Mouse (Mus musculus): Measurements from ENCODE around the gene Upk3bl. TPM values are rescaled to one million over a fixed set of nuclear protein-coding genes. Genes with fewer than 3 reads are reported as not detected.

Gene Upk3bl
- total RNA-seq (2014; fragmentation: Nextera tagmentation): 5.6 TPM in 1 of 2 replicates, not detected in the other
- total RNA-seq (2017): 1.7 TPM in 1 of 2 replicates, not detected in the other

DNA sequence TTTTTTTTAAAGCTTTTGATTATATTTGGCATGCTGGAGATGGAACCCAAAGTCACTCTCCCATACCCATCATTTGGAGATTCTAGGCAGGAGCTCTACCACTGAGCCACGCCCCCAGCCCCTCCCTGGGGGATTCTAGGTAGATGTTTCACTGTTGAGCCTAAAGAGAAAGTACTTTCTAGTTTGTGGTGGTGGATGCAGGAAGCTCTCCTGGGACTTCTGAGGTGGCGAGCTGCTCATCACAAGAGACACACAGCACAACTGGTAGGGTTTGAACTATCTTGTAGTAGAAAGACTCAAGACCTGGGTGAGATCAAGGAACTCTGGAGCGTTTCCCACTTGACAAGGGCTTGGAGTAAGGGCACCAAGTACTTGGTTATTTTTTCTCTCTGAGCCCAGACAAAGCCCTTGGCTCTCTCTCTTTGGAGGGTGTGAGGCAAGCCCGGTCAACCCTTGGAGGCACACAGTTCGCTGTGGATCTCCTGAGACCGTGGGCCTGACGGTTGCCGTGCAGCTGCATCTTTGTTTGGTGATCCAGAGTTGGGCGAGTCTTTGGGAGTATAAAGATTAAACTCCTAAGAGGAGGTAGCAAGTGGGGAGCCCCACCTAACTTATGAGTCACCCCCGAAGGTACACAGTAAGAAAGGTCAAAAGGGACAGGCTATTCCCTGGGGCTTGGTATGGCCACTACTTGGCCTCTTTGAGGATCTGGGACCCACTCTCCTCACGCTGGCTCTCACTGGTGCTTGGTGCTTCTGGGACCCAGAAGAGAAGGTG, at the start of gene Upk3bl:
Gene Upk3bl, plus strand, starts transcription at position 192 of the 777 bp plus-strand sequence.
- no peak for ATAC-seq (replicated peaks; ENCODE audit: poor library complexity, severe bottlenecking)

DNA sequence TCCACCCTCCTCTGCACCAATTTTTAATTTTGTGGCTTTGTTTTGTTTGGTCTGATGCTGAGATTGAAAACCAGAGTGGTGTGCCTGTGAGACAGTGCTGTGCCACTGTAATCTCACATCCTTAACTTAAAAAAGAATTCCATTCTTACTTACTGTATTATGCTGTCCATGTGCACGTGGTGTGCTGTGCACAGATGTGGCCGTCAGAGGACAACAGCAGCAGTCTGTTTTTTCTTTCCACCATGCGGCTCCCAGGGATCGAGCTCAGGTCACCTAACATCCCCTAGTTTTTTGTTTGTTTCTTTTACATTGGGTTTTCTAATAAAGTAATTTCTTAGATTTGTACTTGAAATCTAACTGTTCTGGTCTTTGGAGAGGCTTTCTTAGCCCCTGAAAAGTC, 49.8 kb upstream of the Upk3bl start:
- ATAC-seq (replicated peaks; ENCODE audit: poor library complexity, severe bottlenecking): no peak

DNA sequence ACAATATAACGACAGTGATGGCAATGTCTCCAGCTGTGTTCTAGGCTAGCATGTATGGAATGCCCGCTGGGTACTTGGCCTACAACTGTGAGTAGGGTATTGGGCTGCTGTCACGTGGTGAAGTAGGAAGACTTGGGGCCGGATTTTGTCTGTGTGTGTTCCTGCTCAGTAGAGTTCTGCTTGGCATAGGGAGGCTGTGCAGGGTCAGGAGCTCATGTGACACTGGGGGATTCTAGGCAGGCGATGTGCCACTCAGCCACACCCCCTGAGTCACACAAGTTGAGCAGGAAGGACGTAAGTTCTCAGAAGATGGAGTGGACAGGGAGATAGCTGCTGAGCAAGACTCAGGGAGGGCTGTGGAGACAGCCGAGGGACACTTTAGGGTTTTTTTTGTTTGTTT, 46.5 kb upstream of the Upk3bl start:
- no peak for ATAC-seq (replicated peaks; ENCODE audit: poor library complexity, severe bottlenecking)

DNA sequence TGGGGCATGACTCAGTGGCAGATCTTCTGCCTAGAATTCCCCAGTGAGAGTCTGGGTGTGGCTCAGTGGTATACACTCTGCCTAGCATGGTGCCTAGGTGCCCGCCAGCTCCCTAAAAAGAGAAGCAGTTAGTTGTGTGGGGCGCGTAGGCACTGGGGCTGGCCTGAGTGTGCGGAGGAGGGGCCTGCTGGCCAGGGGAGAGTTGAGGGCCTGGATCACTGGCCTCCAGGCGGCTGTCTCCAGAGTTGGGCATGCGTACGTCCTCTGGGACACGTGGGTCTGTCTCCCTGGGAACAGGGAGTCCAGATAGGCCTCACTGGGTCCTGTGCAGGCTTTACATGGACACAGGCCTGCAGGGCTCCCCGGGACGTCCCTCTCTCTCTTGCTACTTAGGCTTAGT, 39.4 kb upstream of the Upk3bl start:
- no peak for ATAC-seq (replicated peaks; ENCODE audit: poor library complexity, severe bottlenecking)

DNA sequence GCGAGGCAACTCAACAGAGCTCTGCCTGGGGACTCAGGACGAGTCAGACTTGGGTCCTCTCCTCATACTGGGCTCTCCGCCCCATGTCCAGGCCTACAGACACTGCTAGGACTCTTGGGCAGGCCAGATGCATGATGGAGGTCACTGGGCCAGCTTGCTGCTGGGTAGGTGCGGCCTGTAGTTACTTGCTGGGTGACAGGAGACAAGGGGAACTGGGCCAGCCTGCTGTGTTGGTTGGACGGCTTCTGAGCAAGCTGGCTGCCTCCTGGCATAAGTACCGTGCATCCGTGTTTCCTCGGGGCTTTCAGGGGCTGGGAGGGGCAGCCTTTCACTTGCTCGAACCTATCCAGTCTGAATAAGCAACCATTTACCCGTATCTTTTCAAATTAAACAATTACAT, 38.7 kb upstream of the Upk3bl start:
- ATAC-seq (replicated peaks; ENCODE audit: poor library complexity, severe bottlenecking): no peak

DNA sequence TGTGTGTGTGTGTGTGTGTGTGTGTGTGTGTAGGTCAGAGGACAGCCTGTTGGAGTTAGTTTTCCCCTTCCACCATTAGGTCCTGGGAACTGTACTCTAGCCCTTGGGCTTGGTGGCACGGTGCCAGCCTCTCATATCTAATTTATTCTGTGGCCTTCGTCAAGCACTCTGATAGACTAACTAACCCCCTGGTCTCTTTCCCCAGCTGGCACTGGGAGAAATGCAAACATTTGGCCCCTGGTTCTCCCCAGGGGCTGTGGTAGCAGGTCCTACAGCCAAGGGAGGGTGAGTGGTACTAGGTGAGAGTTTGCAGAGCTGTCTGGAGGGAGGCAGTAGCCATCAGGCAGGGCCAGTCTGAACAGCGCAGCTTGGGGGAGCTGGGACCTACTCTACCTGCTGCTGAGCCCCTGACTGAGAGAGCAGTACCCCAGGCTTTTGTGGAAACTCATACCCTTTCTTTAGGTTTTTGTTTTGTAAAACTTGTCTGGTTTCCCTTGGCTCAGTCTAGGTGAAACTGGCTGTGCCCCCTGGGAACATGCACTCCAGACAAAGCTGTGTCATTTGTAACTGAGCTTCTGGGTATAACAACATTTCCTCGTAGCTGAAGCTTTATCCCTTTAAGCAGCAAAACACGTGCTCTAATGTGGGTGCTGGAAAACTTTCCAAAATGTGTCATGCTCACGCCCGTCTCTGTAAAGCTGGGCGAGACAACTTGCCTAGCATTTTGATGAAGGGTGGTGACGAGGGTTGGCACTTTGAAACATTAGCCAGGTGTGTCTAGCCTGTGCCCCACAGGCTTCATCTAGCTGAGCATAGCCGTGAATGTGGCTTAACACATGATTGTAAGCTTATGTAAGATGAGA, 38.0 kb upstream of the Upk3bl start:
- ATAC-seq (replicated peaks; ENCODE audit: poor library complexity, severe bottlenecking): no peak

DNA sequence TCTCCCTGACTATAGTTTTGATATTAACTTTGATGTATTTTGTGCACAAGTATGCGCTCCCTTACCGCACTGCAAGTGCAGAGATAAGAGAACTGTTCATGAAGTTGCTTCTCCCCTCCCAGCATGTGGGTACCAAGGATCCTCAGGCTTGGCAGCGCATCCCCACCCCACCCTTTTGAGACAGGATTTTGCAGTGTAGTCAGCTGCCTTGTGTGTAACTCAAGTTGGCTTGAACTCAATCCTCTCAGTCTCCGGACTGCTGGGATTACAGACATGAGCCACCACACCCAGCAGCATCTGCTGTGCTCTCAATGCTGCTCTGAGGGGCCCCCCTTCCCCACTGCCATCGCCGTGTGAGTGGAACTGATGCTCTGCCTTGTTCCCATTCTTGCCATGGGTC, 37.0 kb upstream of the Upk3bl start:
- ATAC-seq (replicated peaks; ENCODE audit: poor library complexity, severe bottlenecking): no peak

DNA sequence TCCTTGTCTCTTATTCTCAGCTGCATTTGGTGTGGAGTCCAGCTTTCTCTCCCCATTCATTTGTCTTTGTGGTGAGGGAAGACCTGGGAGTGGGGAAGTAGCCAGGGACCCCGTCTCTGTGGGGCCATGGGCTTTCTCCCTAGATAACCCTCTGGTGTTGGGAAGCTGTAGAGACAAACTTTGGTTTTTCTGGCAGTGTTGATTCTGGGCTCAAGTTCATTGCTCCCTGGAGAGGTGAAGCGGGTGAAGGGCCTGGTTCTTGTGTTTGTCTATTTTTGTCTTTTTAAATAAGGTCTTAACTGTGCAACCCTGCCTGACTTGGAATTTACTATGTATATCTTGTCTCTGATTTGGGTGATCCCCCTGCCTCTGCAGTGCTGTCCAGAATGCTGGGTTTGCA, 35.6 kb upstream of the Upk3bl start:
- ATAC-seq (replicated peaks; ENCODE audit: poor library complexity, severe bottlenecking): no peak

DNA sequence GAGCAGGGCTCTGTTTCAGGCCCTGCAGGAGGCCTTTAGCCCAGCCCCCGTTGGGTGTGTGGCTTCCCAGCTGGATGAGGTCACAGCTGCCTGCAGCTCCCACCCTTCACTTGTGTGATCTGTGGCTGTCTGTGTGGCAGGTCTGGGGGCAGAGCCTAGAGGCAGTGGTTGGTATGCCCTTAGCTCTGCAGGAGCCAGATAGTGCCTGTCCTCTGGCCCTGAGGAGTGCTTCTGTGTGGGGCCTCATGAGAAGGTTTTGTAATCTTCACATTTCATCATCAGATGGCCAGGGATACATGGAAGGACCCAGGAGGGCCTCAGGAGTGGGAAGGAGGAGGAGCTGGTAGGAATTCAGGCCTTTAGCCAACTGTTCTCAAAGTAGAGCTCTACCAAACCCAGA, 34.4 kb upstream of the Upk3bl start:
- ATAC-seq (replicated peaks; ENCODE audit: poor library complexity, severe bottlenecking): no peak

DNA sequence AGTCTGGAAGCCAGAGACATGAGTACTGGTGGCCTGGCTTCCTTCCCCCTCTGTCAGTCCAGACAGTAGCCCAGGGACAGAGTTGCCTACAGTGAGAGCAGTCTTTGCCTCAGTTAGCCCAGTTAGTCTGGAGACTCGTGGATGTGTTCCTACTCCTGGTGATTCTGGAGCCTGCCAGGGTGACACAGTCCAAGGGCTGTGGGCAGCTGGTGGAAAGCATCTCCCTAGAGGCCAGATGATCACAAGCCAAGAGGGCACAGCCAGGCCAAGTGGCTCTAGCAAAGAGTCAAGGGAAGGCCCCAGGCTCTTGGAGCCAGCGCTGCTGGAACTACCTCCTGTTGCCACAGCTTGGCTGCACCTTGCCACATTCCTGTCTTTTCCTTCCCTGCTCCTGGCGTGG, 28.6 kb upstream of the Upk3bl start:
- ATAC-seq (replicated peaks; ENCODE audit: poor library complexity, severe bottlenecking): no peak

DNA sequence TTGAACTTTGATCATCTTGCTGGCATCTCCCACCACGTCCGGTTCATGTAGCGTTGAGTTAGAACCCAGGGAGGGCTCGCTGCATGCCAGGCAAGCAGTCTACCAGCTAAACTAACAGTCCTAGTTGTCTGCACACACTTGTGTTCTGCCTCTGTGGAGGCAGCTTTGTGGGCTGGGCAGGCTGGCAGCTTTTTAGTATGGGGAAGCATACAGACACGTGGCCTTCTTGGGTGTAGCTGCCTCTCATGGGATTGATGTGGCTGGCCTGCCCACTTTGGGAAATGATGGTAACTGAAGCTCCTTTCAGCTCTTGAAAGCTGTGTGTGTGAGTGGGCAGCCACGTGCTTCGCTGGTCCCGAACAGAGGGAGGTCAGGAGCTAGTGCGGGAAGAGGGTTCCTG, 27.4 kb upstream of the Upk3bl start:
- no peak for ATAC-seq (replicated peaks; ENCODE audit: poor library complexity, severe bottlenecking)

DNA sequence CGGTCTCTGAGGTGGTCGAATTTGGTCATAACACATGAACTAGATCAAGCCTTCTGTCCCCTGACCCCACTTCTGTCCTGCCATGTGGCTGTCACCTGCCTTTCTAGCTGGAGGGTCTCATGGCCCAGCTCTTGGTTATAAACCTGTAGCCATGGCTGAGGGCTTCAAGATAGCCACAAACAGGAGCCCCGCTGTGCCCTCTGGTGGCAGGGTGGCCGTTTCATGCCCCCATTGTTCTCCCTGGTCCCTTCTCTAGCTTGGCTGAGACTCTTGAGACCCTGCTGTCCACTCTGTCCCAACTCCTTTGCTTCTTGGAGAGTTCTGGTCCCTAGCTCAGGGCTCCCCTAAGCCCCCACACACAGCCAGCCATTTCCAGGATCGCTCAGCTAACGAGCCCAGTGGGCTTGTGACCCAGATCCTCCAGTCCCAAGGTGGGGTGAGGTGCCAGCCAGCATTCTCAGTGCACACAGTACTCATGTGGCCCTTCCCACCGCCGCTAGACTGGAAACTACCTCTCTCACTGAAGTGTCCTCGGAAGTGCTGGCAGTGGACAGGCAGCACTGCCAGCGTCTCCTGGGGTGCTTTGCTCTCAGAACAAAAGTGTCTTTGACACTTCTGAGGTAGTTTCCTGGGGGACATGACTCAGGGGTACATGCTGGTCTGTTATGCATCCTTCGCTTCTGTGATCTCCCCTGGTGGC, 26.5 kb upstream of the Upk3bl start:
- no peak for ATAC-seq (replicated peaks; ENCODE audit: poor library complexity, severe bottlenecking)

DNA sequence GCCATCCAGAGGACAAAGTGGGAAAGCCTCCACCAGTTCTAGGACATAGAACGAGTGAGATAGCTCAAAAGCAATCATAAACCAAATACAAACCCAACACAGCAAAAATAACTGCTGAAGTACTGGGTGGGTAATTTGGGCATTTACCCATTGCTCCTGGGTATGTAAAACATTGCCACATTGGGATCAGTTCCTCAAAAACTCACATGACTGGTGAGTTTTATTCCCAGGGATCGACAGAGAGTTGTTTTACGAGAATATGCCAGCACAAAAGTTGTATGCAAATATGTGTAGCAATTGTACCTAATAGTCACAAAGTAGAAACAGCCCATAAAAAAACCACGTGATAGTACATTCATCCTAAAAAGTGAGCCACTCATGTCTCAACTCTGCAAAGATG, 19.4 kb upstream of the Upk3bl start:
- peak; percentile 73 for ATAC-seq (replicated peaks; ENCODE audit: poor library complexity, severe bottlenecking)

DNA sequence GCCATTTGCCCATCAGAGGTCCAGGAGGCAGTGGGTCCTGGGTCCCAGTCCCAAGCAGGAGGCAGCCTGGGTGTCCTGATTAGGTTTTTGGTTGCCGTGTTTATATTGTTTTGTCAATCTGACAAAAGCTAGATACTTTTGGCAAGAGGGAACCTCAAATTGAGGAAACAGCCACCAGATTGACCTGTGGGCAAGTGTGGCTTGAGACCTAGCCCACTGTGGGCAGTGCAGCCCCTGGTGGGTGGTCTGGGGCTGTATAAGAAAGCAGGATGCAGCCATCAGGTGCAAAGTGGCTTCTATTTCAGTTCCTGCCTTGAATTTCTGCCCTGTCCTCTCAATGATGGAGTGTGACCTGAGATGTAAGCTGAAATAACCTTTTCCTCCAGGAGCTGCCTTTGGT, 19.0 kb upstream of the Upk3bl start:
- ATAC-seq (replicated peaks; ENCODE audit: poor library complexity, severe bottlenecking): peak; percentile 55

DNA sequence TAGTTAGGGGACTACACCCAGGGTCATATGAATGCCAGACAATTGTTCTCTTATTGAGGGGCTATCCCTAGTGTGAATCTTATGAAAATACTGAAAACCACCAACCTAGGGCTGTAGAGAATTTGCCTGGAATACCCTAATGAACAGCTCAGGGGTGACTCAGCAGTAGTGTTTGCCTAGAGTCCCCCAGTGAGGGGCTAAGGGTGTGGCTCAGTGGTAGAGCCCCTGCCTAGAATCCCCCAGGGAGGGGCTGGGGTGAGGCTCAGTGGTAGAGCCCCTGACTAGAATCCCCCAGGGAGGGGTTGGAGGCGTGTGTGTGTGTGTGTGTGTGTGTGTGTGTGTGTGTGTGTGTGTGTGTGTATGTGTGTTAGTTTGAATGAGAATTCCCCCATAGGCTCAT, 17.6 kb upstream of the Upk3bl start:
- ATAC-seq (replicated peaks; ENCODE audit: poor library complexity, severe bottlenecking): no peak

DNA sequence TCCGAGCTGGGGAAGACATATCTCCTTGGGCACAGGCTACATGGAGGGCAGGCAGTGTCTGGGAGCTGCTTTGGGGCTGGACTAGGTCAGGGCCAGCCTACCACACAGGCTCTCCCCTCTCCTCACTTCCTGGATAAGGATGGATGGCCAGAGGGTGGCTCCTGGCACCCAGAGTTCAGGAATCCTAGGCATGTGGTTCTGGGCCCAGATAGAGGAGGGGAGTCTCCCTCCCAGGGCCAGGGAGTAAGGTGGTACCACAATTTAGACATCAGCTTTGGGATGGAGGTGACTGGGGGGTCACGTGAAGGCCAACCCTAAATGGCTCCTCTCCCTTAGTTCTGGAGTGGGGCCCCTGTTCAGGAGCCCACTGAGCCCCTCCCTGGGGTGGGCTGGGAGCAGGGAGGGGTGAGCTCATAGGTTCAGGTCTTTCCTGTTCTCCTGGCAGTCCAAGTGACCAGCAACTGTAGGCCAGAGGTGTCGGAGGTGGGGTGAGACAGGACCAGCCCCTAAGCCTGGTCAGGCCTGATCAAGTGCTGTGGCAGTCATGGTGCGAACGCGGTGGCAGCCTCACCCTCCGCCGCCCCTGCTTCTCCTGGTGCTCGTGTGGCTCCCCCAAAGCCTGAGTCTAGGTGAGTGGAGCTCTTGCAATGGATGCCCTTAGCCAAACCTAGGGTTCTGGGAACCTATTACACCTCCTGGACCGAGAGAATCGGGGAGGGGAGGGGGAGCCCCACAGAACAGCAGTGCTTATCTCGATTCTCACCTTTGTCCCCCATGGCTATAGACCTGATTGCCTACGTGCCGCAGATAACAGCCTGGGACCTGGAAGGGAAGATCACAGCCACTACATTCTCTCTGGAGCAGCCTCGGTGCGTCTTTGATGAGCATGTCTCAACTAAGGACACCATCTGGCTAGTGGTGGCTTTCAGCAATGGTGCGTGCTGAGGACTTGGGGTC, 15.8 kb upstream of the Upk3bl start, which contains the start of gene Upk3b:
Gene Upk3b, plus strand, starts transcription at position 239 of the 957 bp plus-strand sequence.
- no peak for ATAC-seq (replicated peaks; ENCODE audit: poor library complexity, severe bottlenecking)

DNA sequence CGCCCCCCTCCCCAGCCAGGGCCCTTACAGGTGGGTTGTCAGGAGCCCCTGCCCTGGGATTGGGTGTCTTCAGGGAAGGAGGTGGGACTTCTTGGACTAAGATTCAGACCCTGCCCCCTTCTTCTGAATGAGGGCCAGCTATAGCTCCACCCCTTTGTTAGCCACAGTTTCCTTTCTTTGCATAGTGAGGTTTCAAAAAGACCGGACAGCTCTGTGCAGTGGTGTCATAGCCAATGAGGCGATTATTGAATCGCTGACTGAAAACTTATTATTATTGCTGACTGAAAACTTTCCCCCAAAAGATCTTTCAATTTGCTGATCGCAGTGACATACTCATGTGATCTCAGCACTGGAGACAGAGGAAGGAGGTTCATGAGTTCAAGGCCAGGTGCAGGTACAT, 14.1 kb upstream of the Upk3bl start:
- ATAC-seq (replicated peaks; ENCODE audit: poor library complexity, severe bottlenecking): peak; percentile 81

DNA sequence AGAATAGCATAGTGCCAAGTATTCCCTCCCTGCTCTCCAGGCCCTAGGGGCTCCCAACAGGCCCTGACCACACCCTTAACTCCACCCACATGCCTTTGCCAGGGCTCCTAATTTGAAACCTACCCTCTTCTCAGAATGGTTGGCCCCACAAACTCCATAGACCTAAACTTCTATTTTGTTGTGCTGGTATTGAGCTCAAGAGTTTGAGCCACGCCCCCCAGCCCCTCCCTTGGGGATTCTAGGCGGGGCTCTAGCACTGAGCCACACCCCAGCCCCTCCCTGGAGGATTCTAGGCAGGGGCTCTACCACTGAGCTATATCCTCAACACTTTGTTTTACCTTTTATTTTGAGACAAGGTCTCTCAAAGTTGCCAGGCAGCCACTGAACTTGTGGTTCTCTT, 13.0 kb upstream of the Upk3bl start:
- no peak for ATAC-seq (replicated peaks; ENCODE audit: poor library complexity, severe bottlenecking)

DNA sequence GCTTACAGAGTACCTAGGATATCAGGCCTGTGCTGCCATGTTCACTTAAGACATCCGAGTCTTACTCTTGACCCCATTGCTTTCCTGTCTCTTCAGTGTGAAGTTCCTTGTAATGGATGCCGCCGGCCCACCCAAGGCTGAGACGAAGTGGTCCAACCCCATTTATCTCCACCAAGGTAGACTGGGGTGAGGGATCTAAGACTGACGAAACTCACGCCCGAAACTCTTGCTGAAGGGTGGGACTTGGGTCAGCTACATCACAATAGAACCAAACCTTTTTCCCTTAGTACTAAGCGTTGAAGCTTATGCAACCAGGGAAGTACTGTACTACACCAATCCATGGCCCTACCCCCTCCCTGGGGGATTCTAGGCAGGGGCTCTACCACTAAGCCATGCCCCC, 12.6 kb upstream of the Upk3bl start:
- ATAC-seq (replicated peaks; ENCODE audit: poor library complexity, severe bottlenecking): no peak

DNA sequence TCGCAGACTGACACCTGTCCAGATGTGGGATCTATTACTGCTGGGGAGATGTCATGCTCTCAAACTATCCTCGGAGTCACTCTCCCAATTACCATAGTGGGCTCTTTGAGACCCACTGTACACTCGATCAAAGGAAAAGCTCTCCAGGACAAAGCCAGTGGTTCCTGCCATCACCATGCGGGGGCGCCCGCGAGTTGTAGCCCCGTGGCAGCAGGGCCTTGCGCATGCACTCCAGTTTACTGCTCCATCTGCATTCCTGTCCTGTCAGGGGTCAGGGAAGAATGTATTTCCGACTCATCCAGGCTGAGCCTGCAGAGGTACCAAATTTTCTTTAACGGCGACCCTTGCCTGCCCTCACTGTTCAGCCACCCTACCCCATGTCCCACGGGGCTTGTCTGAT, 9.4 kb upstream of the Upk3bl start:
- no peak for ATAC-seq (replicated peaks; ENCODE audit: poor library complexity, severe bottlenecking)

Measured in granulocyte monocyte progenitor cell, adult 5-6 weeks (primary cell).